Mouse (Mus musculus): ENCODE results near the gene BC107364.
"Not testable (repeated sequence)": the region's sequence is repeated elsewhere in the genome, so short reads cannot be mapped to it uniquely, and the experiment has no call there.

Gene BC107364

DNA sequence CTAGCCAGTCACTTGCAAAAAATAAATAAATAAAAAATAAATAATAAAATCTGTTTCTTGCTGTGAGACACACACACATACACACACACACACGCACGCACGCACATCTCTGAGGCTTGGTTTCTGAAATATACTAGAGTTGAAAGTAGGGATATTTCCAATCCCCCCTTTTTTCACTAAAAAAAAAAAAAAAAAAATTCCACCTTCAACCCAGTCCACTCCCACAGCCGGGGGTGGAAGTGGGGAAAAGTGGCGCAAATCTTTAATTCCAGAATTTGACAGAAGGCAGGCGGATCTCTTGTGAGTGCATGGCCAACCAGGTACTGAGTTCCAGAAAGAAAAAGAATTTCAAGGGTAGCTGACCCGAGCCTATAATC, 37.2 kb downstream of the BC107364 start:
- DNase-seq (ENCODE audit: extremely low read depth, insufficient read length, low spot score) = no peak

GRCm38 (mm10) chr3:96414126-96414950, 37.8 kb downstream of the BC107364 start:
- peak; percentile 86 for DNase-seq (ENCODE audit: extremely low read depth, insufficient read length, low spot score)

GRCm38 (mm10) chr3:96413581-96414125, 38.5 kb downstream of the BC107364 start:
- DNase-seq (ENCODE audit: extremely low read depth, insufficient read length, low spot score) = no peak

GRCm38 (mm10) chr3:96411821-96412220, 40.3 kb downstream of the BC107364 start:
- DNase-seq (ENCODE audit: extremely low read depth, insufficient read length, low spot score) = no peak

DNA sequence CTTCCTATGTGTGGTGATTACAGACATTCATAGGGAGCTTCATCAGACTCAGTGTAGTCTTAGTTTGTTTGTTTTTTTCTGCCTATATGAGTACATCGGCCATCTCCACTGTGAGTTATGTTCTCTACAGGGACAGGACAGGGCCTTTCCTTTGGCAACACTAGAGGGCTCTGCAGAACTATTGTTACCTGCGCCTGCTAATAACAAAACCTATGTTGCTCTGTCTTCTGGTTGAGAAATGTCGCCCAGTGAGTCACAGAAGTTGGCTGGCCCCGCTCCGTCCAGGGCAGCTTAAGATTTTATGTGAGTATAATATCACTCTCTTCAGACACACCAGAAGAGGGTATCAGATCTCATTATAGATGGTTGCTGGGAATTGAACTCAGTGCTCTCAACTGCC, 41.1 kb downstream of the BC107364 start:
- no peak for DNase-seq (ENCODE audit: extremely low read depth, insufficient read length, low spot score)

GRCm38 (mm10) chr3:96409701-96410246, 42.3 kb downstream of the BC107364 start:
- DNase-seq (ENCODE audit: extremely low read depth, insufficient read length, low spot score) = no peak

GRCm38 (mm10) chr3:96408111-96408510, 44.0 kb downstream of the BC107364 start:
- DNase-seq (ENCODE audit: extremely low read depth, insufficient read length, low spot score) = not testable (repeated sequence)

DNA sequence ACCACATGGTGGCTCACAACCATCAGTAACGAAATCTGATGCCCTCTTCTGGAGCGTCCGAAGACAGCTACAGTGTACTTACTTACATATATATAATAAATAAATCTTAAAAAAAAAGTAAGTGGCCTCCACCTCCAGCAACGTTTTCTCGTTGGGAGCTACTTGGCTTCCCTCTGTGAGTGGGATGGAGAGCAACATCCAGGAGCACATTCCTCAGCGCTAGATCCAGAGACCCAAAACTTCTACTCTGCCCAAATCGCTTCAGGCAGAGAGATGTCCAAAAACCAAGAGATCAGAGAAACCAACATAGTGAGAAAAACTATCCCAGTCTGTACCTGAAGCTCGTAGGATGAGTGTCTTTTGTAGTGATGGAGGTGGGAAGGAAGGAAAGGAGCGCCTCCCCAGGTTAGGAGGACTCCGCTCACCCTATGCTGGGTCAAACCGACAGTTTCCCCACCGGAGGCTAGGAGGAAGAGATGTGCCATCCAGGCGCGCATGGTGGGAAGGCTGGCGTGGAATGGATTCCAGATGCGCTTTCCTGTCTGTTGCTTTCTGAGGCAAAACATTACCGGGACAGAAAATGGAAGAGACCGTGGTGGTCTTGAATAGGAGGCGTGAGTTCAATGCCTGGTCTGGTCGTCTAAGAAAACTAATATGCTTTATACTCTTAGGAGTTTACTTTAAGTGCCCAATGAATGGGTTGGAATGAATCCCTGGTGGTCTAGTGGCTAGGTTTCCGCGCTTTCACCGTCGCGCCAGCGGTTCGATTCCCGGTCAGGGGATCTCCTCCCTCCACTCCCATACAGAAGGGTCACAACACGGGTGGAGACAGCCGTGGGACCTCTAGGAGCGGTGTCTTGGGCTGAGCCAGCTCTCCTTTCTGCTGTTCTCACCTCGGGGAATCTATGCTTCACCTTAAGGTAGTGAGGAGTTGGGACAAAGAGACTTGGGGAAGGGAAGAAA, 46.3 kb downstream of the BC107364 start:
- no peak for DNase-seq (ENCODE audit: extremely low read depth, insufficient read length, low spot score)

GRCm38 (mm10) chr3:96405004-96405403, 47.1 kb downstream of the BC107364 start:
- no peak for DNase-seq (ENCODE audit: extremely low read depth, insufficient read length, low spot score)

DNA sequence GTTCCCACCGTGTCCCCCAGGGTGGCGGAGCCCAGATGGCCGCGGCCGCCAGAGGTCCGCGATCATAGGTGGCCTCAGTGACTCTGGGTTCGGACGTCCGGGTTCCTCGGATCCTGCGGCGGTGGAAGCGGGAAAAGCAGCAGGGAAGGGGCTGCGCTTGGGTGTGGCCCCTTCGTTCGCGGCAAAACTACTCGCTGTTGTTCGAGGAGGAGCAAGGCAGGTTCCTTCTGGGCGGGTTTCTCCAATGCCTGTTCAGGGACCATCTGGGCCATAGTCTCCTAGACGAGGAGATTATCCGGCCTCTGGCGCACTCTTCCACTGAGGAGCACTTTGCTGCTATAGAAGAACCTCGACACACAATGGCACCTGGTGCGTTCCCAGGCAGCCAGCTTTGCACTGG, 47.7 kb downstream of the BC107364 start:
- DNase-seq (ENCODE audit: extremely low read depth, insufficient read length, low spot score) = no peak

DNA sequence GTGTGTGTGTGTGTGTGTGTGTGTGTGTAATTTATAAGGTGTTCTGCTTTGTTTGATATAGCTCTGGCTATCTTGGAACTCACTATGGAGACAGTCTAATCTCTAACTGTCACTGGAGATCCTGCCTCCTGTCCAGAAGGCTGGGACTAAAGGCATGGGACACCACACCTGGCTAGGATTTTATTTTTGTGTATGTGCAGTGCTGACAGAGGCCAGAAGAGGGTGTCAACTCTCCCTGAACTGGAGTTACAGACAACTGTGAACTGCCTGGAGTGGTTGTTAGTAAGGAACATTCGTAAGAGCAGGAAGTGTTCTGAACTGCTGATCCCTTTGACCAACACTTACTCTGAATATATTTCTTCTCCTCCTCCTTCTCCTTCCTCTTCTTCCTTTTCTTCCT, 49.1 kb downstream of the BC107364 start:
- no peak for DNase-seq (ENCODE audit: extremely low read depth, insufficient read length, low spot score)

DNA sequence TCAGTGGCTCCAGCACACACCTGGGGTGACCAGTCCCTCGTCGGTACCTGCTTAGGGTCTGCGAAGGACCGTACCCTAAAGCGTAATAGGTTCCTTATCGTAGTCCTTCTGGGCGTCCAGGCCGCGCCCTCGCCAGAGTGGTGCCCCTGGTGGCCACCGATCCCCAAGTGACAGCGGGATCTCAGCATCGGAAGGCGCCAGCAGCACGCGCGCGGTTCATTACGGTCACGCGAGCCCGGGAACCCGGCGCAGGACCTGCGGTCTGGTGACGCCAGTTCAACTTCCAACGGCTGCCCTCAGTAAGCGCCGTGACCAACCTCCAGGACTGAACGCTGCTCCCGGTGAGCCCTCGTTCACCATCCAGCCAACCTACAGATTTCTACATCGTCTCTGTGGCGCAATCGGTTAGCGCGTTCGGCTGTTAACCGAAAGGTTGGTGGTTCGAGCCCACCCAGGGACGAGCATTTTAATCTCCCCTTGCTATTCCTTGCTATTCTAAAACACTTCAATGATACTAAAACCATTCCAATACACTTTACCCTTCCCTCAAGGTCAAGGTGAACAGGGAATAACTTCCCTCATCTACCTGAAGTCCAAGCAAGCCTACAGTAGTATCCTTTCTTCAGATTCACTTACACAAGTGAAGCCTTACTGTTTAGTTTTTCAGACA, 50.1 kb downstream of the BC107364 start:
- DNase-seq (ENCODE audit: extremely low read depth, insufficient read length, low spot score) = no peak

DNA sequence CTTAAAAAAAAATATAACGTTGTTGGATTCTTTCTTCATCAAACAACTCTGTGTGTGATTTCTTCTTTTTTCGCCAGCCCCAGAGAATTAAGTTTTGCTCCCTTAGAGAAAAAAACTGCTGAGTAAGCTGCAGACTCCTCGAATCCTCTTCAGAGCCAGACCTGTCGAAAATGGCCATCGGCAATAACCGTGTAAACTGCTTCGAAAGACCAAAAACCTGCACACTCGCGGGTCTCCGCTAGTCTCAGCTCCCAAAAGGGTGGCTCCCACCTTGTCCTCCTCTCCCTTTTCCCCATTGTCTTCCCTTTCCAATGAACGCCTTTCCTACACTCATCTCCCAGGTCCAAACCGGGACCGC, 50.7 kb downstream of the BC107364 start:
- DNase-seq (ENCODE audit: extremely low read depth, insufficient read length, low spot score) = no peak

GRCm38 (mm10) chr3:96398911-96399310, 53.2 kb downstream of the BC107364 start:
- no peak for DNase-seq (ENCODE audit: extremely low read depth, insufficient read length, low spot score)

DNA sequence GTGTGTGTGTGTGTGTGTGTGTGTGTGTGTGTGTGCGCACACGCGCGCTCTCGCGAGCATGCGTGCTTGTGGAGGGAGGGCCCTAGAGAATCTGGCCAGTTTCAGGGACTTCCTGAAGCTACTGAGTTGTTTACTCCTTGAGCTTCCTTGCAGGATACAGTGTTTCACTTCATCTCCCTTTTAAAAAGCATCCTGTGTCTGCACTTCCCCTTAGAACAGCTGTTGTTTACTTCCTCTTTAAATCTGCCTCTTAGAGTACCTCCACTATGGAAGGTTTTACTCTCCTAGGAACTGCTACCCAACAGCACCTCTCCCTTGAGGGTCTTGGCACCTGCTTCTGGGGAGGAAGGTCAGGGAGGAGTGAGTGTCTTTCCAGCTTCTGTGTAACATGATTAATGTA, 55.2 kb downstream of the BC107364 start:
- no peak for DNase-seq (ENCODE audit: extremely low read depth, insufficient read length, low spot score)

GRCm38 (mm10) chr3:96387202-96387601, 64.9 kb downstream of the BC107364 start:
- DNase-seq (ENCODE audit: extremely low read depth, insufficient read length, low spot score) = not testable (repeated sequence)

Data from 3134 (cell line).